In genomic region chr11:6843831-6844230, GRCm38 (mm10) we compare ENCODE assay signal across 24 mouse cellular contexts. TPM values are rescaled to one million over a fixed set of nuclear protein-coding genes. Genes with fewer than 3 reads are reported as not detected.
A peak's percentile ranks its signal among the peaks of the same experiment; 100 is the strongest.
DNase-seq lines count a peak whose midpoint lies in the region; ATAC-seq lines count a peak whose summit lies in the region.
"Had no signal": no experiment of that assay in that cellular context is flagged by ENCODE, and none has a peak within 500 bp of the region (broad histone marks: within the 10 kb centered on the region; RNA-seq: fewer than 3 reads in every experiment).

No protein-coding gene starts in this region.

- no peaks in the 10 kb centered on the region for H3K27me3 ChIP-seq in midbrain, embryonic 11.5 days (ENCODE audit: control insufficient read depth, insufficient read depth, low read length)
- no peaks in the 10 kb centered on the region for H3K27me3 ChIP-seq in midbrain, embryonic 16.5 days (ENCODE audit: control insufficient read depth, insufficient read depth, low read depth, low read length)
- no peaks in the 10 kb centered on the region for H3K27me3 ChIP-seq in hindbrain, embryonic 13.5 days
- H3K27me3 ChIP-seq: embryonic facial prominence, embryonic 12.5 days; forebrain, embryonic 13.5 days; forebrain, embryonic 15.5 days; Patski had no signal

- no peak for ATAC-seq in midbrain, embryonic 11.5 days (ENCODE audit: low FRiP score)
- ATAC-seq in midbrain, embryonic 16.5 days, result no peak
- no peak for ATAC-seq in hindbrain, embryonic 13.5 days (ENCODE audit: low FRiP score)
- ATAC-seq: activated CD4-positive, CD25-positive, alpha-beta regulatory T cell, adult 4 months; forebrain, embryonic 13.5 days; forebrain, embryonic 15.5 days; forebrain, postnatal 0 days; Patski had no signal

- no peaks in the 10 kb centered on the region for H3K36me3 ChIP-seq in midbrain, embryonic 11.5 days (ENCODE audit: control insufficient read depth, insufficient read depth, low read length)
- H3K36me3 ChIP-seq in midbrain, embryonic 16.5 days (ENCODE audit: control insufficient read depth, insufficient read depth, low read length), result no peaks in the 10 kb centered on the region
- H3K36me3 ChIP-seq in hindbrain, embryonic 13.5 days, result no peaks in the 10 kb centered on the region
- H3K36me3 ChIP-seq: embryonic facial prominence, embryonic 10.5 days; embryonic facial prominence, embryonic 12.5 days; forebrain, embryonic 15.5 days had no signal

- no peak overlapping the region for H3K27ac ChIP-seq in midbrain, embryonic 11.5 days (ENCODE audit: low read depth, low read length)
- no peak overlapping the region for H3K27ac ChIP-seq in midbrain, embryonic 16.5 days (ENCODE audit: low read length)
- H3K27ac ChIP-seq in hindbrain, embryonic 13.5 days, result no peak overlapping the region
- H3K27ac ChIP-seq: embryonic facial prominence, embryonic 10.5 days; embryonic facial prominence, embryonic 12.5 days; forebrain, embryonic 13.5 days; forebrain, embryonic 15.5 days had no signal

- DNase-seq in midbrain, embryonic 11.5 days (ENCODE audit: low spot score, missing footprints), result peak; percentile 47
- DNase-seq in retina, embryonic 14.5 days (ENCODE audit: low spot score), result peak; percentile 47
- DNase-seq in urinary bladder, adult 2 months (ENCODE audit: low spot score), result no peak
- DNase-seq: adrenal gland, adult 8-10 months; adrenal gland, postnatal 14 days; adrenal gland, postnatal 36 days; cerebellum, adult 11-12 months; cerebellum, adult 2 months; cerebellum, adult 9-10 months; cerebellum, postnatal 10 days; cerebellum, postnatal 25 days; forebrain, postnatal 0 days had no signal

- no peak overlapping the region for H3K9ac ChIP-seq in midbrain, embryonic 11.5 days (ENCODE audit: low read length)
- no peak overlapping the region for H3K9ac ChIP-seq in midbrain, embryonic 16.5 days (ENCODE audit: low read depth, low read length)
- no peak overlapping the region for H3K9ac ChIP-seq in hindbrain, embryonic 13.5 days
- H3K9ac ChIP-seq: embryonic facial prominence, embryonic 12.5 days; forebrain, embryonic 13.5 days; forebrain, embryonic 15.5 days; forebrain, postnatal 0 days had no signal

- WGBS in midbrain, embryonic 11.5 days, result 77% methylated on average over 2 of the region's 2 CpGs
- WGBS in midbrain, embryonic 16.5 days, result 65% methylated on average over 2 of the region's 2 CpGs
- WGBS in hindbrain, embryonic 13.5 days, result 84% methylated on average over 2 of the region's 2 CpGs

- no peaks in the 10 kb centered on the region for H3K9me3 ChIP-seq in midbrain, embryonic 11.5 days (ENCODE audit: control insufficient read depth, low read length)
- H3K9me3 ChIP-seq in midbrain, embryonic 16.5 days (replicated peaks; ENCODE audit: control insufficient read depth, low read length, poor library complexity, severe bottlenecking), result no peaks in the 10 kb centered on the region
- H3K9me3 ChIP-seq in hindbrain, embryonic 13.5 days, result peaks cover 2% of the 10 kb centered on the region
- H3K9me3 ChIP-seq: embryonic facial prominence, embryonic 10.5 days; embryonic facial prominence, embryonic 12.5 days; forebrain, embryonic 13.5 days; forebrain, embryonic 15.5 days had no signal

- H3K4me2 ChIP-seq in midbrain, embryonic 11.5 days, result no peak overlapping the region
- no peak overlapping the region for H3K4me2 ChIP-seq in midbrain, embryonic 16.5 days (ENCODE audit: low read length)
- H3K4me2 ChIP-seq in hindbrain, embryonic 13.5 days, result no peak overlapping the region
- H3K4me2 ChIP-seq: embryonic facial prominence, embryonic 12.5 days; forebrain, embryonic 13.5 days; forebrain, embryonic 15.5 days had no signal

- H3K4me3 ChIP-seq in midbrain, embryonic 11.5 days (ENCODE audit: low read depth, low read length), result no peak overlapping the region
- no peak overlapping the region for H3K4me3 ChIP-seq in midbrain, embryonic 16.5 days (ENCODE audit: low read depth, low read length)
- no peak overlapping the region for H3K4me3 ChIP-seq in hindbrain, embryonic 13.5 days
- H3K4me3 ChIP-seq: embryonic facial prominence, embryonic 10.5 days; embryonic facial prominence, embryonic 12.5 days; forebrain, embryonic 13.5 days; forebrain, embryonic 15.5 days had no signal

- no peaks in the 10 kb centered on the region for H3K4me1 ChIP-seq in midbrain, embryonic 11.5 days (ENCODE audit: control insufficient read depth, insufficient read depth, low read length)
- no peaks in the 10 kb centered on the region for H3K4me1 ChIP-seq in midbrain, embryonic 16.5 days (ENCODE audit: control insufficient read depth, insufficient read depth, low read length)
- no peaks in the 10 kb centered on the region for H3K4me1 ChIP-seq in hindbrain, embryonic 13.5 days (replicated peaks)
- H3K4me1 ChIP-seq: embryonic facial prominence, embryonic 10.5 days; embryonic facial prominence, embryonic 12.5 days; forebrain, embryonic 13.5 days; forebrain, embryonic 15.5 days had no signal

RNA-seq across cellular contexts. Expression of gene Gm11983, which starts 6.4 kb away (rescaled TPM):
- polyA plus RNA-seq in midbrain, embryonic 11.5 days (2014; fragmentation: Nextera tagmentation; extraction: Ambion mirVana), result not detected in 2 replicates
- polyA plus RNA-seq in midbrain, embryonic 16.5 days (2015; fragmentation: Nextera tagmentation; extraction: Ambion mirVana), result not detected in 2 replicates
- polyA plus RNA-seq in hindbrain, embryonic 13.5 days (2015; fragmentation: Nextera tagmentation; extraction: Ambion mirVana), result not detected in 2 replicates
- polyA plus RNA-seq in urinary bladder, adult 2 months (2012; rRNA removed), result not detected in 2 replicates
- polyA plus RNA-seq: activated CD4-positive, CD25-positive, alpha-beta regulatory T cell, adult 4 months; C2C12; cerebellum, adult 2 months; cortical plate, adult 2 months; embryonic facial prominence, embryonic 10.5 days; embryonic facial prominence, embryonic 12.5 days; embryonic facial prominence, embryonic 14.5 days; forebrain, embryonic 11.5 days; forebrain, embryonic 13.5 days; forebrain, embryonic 15.5 days; forebrain, postnatal 0 days; Patski had no signal
